Mouse (Mus musculus) MEL (cell line): Measurements from ENCODE around the gene Rbm24.

Source experiments
- CHD2 ChIP-seq: IDR thresholded peaks from 2 replicates; pipeline ENCODE4 v1.6.1; 2011; ENCODE audit warnings: low read length, improper control_type of control experiment
- CTCF ChIP-seq, 3 experiments: IDR thresholded peaks in 2 of 3; conservative IDR thresholded peaks in 1 of 3; 2 replicates each; pipeline ENCODE4 v1.5.1; 2011 to 2012; ENCODE audit warnings: low read length in 3 of 3, low read depth in 2 of 3, mild to moderate bottlenecking in 2 of 3, improper control_type of control experiment in 1 of 3, inconsistent platforms in 1 of 3, mixed read lengths in 1 of 3, moderate library complexity in 1 of 3; ENCODE audit not compliant: control insufficient read depth in 1 of 3, insufficient read depth in 1 of 3, poor library complexity in 1 of 3, severe bottlenecking in 1 of 3
- E2F4 ChIP-seq: IDR thresholded peaks from 2 replicates; pipeline ENCODE4 v1.6.1; 2011; ENCODE audit warnings: low read depth, low read length, improper control_type of control experiment, borderline replicate concordance
- EP300 ChIP-seq, 2 experiments: IDR thresholded peaks; 2 replicates each; pipeline ENCODE4 v1.6.1; 2011; ENCODE audit warnings: improper control_type of control experiment in 2 of 2, low read length in 2 of 2, low read depth in 1 of 2, mild to moderate bottlenecking in 1 of 2
- HCFC1 ChIP-seq: IDR thresholded peaks from 2 replicates; pipeline ENCODE4 v1.6.1; 2012; ENCODE audit warnings: low read depth, mild to moderate bottlenecking, inconsistent platforms, low read length, improper control_type of control experiment, moderate library complexity
- MAFK ChIP-seq: IDR thresholded peaks from 2 replicates; pipeline ENCODE4 v1.6.1; 2011; ENCODE audit warnings: low read depth, mild to moderate bottlenecking, low read length, improper control_type of control experiment, borderline replicate concordance
- NELFE ChIP-seq: IDR thresholded peaks from 2 replicates; pipeline ENCODE4 v1.6.1; 2011; ENCODE audit warnings: low read depth, low read length, improper control_type of control experiment
- POLR2A ChIP-seq, 2 experiments: IDR thresholded peaks; 2 replicates each; pipeline ENCODE4 v1.6.1; 2011 to 2012; ENCODE audit warnings: low read length in 2 of 2, mild to moderate bottlenecking in 2 of 2, control low read depth in 1 of 2, improper control_type of control experiment in 1 of 2, low read depth in 1 of 2, moderate library complexity in 1 of 2; ENCODE audit not compliant: control insufficient read depth in 1 of 2, insufficient read depth in 1 of 2, poor library complexity in 1 of 2
- POLR2AphosphoS2 ChIP-seq: IDR thresholded peaks from 2 replicates; pipeline ENCODE4 v1.6.1; 2011; ENCODE audit warnings: low read length, improper control_type of control experiment
- POLR2AphosphoS5 ChIP-seq: IDR thresholded peaks from 2 replicates; pipeline ENCODE4 v1.6.1; 2012; ENCODE audit warnings: low read depth, borderline replicate concordance, mild to moderate bottlenecking, inconsistent platforms, low read length, moderate library complexity, mixed read lengths
- TAL1 ChIP-seq: IDR thresholded peaks from 2 replicates; pipeline ENCODE4 v1.6.1; 2012; ENCODE audit warnings: mild to moderate bottlenecking, inconsistent platforms, low read length, moderate library complexity, mixed read lengths
- TBP ChIP-seq: IDR thresholded peaks from 2 replicates; pipeline ENCODE4 v1.8.0; 2011; ENCODE audit warnings: low read depth, low read length, improper control_type of control experiment
- TCF12 ChIP-seq: IDR thresholded peaks from 2 replicates; pipeline ENCODE4 v1.6.1; 2014; ENCODE audit warnings: low read depth, mild to moderate bottlenecking, inconsistent platforms, low read length, improper control_type of control experiment, moderate library complexity
- USF1 ChIP-seq: IDR thresholded peaks from 2 replicates; pipeline ENCODE4 v1.6.1; 2014; ENCODE audit warnings: low read depth, mild to moderate bottlenecking, inconsistent platforms, low read length, improper control_type of control experiment, moderate library complexity

DNA sequence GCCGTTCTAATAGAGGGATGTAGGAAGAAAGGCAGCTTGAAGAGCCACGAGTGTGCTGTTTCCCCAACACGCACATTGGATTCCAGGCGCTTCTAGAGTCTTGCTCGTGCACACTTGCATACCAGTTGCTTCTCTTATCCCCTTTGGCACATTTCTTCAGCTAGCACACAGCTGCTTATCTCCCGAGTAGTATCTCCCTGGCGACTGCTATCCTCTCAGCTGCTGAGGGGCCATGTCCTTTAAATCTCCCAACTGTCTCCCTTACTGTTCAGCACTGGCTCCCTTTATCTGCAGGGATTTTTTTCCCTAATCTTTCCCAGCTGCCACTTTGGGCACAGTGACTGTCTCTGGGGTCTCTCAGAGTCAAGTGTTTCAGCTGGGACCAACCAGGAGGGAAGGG lies 25.8 kb downstream of the Rbm24 start:
- TF ChIP-seq POLR2A (IDR thresholded peaks at IDR 0.05; ENCODE audit: control insufficient read depth in 1 of 2, insufficient read depth in 1 of 2, low read depth in 1 of 2, low read length in 2 of 2, poor library complexity in 1 of 2), result no peak
- TF ChIP-seq USF1, result no peak
- no peak for TF ChIP-seq CTCF (IDR thresholded peaks at IDR 0.05 in 2 of 3, conservative IDR thresholded peaks at IDR 0.05 in 1 of 3; ENCODE audit: control insufficient read depth in 1 of 3, insufficient read depth in 1 of 3, low read depth in 2 of 3, low read length in 3 of 3, poor library complexity in 1 of 3, severe bottlenecking in 1 of 3)
- no peak for TF ChIP-seq E2F4
- peak; percentile 73 for TF ChIP-seq TCF12
- no peak for TF ChIP-seq POLR2AphosphoS5
- TF ChIP-seq MAFK, result no peak
- TF ChIP-seq EP300 (IDR thresholded peaks at IDR 0.05; ENCODE audit: low read depth in 1 of 2, low read length in 2 of 2), result peak; percentile 64 to 84
- no peak for TF ChIP-seq CHD2
- no peak for TF ChIP-seq HCFC1
- TF ChIP-seq NELFE, result no peak
- TF ChIP-seq TAL1, result peak; percentile 49
- TF ChIP-seq POLR2AphosphoS2, result no peak
- no peak for TF ChIP-seq TBP
